Mouse (Mus musculus) ovary, postnatal 36 days (tissue): ENCODE results near the gene Hipk3.

Experiments used
- DNase-seq: peaks from one replicate; pipeline ENCODE4 v3.0.0; 2022; ENCODE audit warnings: low spot score, mixed read lengths

Gene Hipk3

DNA sequence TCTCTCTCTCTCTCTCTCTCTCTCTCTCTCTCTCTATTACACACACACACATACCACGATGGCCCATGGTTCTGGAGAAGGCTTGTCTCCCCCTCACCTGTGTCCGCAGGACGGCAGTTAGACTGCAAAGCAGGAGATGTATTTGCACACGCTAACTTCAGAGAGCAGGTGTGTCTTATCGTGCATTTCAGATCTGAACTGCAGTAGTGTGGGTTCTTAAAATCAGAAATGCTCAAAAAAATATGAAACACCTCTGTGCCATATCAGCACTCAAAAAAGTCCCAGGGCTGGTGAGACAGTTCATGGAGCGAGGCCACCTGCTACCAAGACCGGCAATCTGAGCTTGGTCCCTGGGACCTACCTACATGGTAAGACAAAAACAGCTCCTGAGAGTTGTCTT is 82.4 kb downstream of the Hipk3 start:
- DNase-seq: no peak

DNA sequence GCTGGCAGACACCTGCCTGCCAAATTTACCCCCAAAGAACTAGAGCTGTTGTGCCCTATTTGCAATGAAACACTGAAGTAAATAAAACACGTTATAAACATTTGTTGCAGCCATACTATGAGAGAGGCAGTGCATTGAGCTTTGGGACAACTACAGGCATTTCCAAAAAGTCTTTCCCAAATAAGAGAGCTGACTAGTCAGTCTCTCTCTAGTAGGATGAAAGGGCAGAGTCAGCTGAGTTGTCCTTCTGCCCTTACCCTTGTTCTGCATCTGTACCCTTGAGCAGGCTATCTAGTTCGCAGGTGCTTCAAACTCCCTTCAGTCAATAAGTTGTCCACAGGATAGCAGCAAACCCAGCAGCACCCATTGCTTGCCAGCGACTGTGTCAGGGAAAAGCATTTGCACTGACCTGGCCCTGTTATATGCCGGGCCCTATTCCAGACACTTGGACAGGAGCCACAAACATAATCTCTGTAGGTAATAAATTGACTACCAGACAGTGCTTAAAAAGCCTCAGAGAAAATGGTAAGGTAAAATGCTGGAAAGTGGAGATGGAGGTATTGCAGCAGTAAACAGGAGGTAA is 83.2 kb downstream of the Hipk3 start, which contains the start of gene D430041D05Rik:
D430041D05Rik (minus strand) TSS at position 51 of the 583 bp plus-strand sequence.
- DNase-seq: no peak

DNA sequence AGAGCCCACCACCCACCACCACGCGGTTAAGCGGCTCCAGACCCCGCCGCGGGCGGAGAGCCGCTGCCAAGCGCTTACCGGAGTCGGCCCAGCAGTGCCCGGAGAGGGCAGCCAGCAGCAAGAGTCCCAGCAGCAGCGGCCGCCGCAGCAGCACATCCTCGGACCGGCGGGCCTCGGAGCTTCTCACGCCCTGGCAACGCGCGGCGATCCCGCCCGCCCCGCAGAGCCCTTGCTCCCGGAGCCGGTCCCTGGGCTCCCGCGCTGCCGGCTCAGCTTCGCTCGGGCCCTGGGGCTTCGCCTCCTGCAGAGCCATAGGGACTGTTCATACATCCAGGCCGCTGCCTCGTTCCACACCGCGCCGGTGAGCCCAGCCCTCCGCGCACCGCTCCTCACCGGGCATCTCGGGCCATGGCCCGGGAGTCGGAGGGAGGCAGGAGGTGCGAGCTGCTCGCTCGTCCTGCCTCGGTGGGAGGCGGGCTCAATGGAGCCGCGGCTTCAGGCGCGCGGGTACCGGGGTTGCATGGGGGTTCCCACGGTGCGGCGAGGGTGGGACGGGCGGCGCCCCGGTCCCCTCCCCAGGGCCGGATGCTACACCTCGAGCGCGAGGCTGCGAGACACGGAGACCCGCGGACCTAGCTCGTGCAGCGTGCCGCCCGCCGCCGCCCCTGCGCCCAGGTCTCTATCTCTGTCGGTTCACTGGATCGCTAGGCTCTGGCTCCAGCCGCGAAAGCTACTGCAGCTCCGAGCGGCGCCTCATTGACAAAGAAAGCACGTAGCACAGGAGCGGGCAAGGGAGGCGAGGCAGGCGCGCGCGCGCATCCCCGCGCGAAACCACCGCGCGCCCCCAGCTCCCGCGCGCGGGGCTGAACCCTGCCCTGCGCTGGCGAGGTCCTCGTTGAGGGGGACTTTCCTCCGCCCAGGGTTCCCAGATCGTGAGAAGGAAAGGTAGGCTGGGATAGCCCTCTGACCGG is 84.1 kb downstream of the Hipk3 start:
- DNase-seq: peak; percentile 48

DNA sequence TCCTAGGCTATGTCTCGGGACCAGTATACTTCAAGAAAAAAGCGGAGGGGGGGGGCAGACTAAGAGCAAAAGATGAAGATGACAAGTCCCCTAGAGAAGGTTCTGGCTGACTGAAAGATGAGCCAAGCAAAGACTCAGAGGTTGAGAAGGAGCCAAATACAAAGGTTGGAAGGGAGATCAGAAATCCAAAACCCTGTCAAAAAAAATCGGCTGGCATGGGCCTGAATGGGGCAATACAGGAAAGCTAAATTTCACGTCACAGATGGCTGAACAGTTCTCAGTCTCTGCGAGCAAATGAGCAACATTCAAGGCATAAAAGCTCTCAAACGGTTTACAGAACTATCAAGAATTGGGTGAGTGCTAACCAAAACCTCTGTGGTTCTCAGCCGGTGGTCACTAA is 85.9 kb downstream of the Hipk3 start:
- no peak for DNase-seq

DNA sequence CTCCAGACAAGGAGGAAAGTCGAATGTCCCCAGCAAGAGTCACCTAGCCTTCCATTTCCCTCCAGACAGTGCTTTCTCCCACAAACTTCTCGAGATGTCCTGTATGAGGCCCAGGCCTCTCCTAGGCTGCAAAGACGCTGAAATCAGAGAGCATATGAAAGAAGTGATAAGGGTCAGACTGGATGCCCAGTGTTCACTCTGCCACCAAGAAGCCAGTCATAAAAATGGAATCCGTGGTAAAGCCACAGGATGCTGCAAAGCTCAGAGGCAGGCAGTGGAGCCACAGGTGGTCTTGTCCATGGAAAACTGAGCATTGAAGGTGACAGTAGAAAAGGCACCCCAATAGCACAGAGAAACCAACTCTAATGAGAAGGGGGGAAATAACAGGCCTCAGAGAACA is 86.3 kb downstream of the Hipk3 start:
- DNase-seq: no peak

DNA sequence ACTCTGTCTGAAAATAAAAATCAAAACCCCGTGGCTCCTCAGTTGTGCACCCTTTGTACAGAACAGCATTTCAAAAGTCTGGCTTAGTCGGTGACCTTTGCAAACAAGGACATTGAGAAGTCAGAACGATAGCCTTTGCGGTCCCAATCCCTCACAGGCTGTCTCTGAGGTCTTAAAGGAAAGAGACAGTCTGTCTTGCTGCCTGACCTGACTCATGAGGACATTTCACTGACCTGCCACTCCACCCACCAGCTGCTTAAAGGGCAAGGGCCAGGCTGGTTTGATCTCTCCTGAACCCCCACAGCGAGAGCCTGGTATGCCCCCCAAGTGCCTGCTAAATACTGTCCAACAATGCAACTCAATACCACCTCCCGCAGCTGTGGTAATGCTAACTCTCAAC is 90.2 kb downstream of the Hipk3 start:
- no peak for DNase-seq

DNA sequence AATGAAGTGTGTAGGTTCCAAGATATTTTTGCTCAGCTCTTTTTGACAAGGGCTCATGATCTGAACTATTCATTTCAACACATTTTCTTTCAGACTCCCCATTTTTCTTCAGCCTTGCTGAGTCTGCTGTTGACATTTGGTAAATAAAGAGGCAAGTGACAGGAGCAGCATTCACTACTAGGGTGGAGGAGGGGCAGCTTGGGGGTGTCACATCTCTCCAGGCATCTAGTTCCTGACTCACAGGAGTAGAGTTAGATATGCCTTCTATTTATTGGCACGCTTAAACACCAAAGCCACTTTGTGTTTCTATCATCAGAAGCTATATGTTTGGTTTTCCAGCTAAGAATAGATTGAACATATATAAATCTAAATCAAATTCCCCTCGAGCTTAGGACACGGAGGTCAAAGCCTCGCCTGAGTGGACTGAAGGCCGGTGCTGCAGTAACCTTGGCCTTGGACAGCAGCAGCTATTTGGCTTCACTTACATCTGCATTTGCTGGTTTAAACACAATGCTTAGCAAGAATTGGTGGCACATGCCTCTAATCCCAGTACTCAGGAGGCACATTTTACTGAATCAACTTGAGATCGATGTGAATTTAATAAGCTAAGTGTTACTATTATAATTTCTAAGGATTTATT is 95.5 kb downstream of the Hipk3 start:
- DNase-seq: no peak

DNA sequence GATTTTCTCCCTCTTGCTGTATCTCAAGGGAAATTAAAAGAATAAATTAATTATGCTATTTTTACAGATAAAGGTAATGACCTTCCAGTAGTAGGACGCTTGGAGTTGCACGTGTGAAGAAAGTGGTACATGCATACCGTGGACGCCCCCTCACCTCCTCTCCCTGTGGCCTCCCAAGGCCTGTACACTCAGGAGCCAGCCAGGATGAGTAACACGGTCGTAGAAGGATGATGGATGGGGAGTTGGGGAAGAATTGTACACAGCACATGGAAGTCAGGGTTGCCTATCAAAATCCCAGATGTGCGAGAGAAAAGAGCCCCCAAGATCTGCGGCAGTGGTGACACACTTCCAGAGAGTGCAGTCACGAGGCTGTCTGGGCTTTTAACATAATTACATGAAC is 98.3 kb downstream of the Hipk3 start:
- DNase-seq: no peak

DNA sequence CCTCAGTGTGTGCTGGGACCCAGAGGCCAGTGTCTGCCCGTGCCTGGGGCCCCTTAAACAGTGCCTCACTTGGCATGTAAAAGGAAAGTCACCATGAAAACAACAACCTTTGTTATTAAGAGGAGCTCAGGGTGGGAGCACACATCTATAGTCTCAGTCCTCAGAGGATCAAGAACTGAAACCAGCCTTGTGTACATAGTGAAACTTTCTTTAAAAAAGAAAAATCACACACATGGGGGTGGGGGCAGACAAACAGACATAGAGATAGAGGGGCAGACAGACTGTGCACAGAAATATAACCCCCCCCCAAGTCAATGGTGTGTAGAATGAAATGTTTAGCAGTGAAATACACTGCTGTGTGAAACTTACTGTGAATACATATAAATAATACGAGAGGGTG is 99.5 kb downstream of the Hipk3 start:
- no peak for DNase-seq

DNA sequence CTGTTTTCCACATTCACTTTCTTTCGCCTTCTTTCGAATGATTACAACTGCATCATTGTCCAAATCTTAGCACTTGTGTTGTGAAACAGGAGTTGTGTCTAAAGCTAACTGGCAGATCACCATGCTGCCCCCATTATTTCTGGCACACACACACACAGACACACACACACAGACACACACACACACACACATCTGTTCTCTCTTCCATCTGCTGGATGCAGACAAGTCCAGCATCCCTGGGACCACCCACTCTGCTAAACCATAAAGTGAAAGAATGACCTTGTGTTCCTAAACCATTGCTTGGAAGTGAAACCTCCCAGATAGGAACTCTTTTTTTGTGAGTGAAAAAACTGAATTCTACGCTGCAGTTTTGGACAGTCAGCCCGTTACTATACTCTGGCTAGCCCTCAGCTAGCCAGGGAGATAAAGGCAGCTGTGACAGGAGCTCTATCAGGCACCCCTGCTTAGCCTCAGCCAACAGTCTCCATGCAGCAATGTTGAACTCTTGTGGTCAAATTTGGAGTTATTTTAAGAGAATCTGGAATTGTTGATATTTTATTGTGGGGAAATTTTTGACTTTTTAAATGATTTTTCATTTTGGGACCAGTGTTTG is 101.4 kb downstream of the Hipk3 start:
- DNase-seq: no peak

DNA sequence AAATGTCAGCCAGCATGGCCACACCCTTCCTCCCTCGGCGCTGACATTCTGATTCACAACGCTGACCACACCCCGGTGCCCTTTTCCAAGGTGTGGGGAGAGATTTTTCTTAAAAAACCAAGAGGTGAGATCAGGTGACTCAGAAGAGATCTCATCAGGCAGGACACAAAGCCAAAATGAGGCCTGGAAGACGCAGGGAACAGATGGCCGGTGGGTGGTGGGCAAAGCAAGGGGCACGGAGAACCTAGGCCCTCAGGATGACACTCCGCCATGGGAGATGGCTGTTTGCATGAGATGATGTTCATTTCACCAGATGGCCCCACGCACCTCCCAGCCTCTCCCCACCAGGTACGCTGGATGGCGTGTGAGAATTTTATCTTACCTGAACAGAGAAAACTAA is 105.0 kb downstream of the Hipk3 start:
- no peak for DNase-seq

DNA sequence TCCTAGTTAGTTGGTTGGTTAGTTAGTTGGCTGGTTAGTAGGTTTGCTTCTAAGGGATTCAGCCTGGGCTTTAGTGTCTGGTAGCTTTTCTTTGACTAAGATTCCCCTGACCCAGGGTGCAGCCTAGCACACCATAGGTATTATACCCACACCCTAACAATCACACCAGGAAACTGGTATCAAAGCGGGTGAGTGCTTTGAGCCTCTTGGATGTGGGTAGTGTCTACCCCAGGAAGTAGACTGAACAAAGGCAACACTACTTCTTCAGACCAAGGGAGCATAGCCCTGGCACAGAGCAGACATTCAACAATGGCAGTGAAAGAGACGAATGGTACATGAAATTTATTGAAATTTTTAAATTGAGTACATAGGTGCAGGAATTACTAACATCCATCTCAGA is 108.3 kb downstream of the Hipk3 start:
- DNase-seq: no peak

DNA sequence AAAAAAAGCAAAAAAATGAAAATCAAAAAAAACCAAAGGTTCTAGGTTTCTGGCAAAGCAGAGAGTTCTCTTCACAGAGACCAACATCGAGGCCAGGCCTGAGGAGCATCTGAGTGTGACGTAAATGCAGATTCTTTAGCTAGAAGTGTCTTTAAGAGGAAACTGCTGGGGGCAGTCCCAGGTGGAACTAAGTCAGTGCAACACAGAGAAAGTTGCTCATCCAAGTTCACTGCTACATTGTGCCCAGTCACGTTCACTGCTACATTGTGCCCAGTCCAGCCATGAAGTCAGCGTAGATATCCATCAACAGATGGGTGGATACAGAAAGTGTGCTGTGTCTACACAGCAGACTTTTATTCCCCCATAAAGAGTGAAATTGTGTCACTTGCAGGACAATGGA is 110.7 kb downstream of the Hipk3 start:
- no peak for DNase-seq

DNA sequence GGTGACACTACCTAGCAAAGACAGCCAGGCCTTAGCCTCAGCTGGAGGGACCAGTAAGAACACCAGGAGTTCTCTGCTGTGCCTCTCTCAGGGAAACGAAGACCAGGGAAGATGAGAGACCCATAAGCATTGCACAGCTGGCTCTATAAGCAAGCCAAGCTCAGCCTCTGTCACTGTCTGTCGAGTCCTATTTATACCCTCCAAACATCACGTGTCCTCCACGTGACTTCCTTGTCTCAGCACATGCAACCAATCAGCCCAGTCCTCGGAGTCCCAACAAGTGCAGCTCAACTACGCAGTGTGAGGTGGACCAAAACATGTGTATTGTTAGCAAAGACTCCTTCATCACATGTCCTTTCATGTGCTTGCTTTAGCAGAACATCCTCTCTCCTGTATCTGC is 111.4 kb downstream of the Hipk3 start:
- no peak for DNase-seq

DNA sequence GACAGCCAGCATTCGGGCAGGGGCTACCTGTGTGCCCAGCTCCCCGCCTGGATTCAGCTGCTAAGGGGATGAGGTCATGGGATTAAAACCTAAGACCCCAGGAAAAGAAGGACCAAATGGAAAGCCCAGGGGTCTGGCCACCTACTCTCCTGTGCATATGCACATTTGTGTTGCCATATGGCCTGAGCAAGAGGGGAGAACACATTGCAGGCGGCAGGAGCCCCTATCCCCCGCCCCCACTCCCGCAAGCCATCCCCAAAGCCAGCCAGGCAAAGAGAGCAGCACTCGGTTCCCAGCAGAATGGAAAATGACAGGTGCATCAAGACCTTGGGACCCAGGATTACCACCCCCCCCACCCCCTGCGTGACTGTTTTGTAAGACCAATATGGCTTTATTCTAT is 114.9 kb downstream of the Hipk3 start:
- DNase-seq: no peak

DNA sequence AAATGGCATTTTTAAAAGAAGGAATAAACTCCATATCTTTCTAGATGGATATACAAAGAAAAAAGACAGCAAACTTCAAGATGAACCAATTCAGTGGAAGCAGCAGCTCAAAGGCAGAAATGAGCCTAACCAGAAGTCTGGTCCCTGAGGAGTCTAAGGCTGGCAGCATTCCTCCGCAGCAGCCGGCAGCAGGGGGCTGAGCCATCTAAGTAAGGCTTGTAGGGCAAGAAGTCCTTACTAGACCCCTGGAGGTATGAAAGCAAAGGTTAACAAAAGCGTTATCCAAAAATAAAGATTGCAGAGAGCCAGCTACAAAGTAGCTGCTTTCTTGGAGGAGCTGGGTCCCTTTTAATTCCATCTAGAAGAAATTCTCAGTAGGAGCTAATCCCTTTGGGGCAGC is 115.5 kb downstream of the Hipk3 start:
- no peak for DNase-seq

DNA sequence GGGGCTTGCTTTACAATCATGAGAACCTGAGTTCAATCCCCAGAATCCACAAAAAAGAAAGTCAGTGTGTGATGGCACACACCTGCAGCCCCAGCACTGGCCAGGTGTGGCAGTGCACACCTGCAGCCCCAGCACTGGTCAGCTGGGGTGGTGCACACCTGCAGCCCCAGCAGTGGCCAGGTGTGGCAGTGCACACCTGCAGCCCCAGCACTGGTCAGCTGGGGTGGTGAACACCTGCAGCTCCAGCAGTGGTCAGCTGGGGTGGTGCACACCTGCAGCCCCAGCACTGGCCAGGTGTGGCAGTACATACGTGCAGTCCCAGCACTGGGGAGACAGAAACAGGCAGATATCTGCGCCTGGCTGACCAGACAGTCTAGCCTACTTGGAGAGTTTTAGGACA is 116.3 kb downstream of the Hipk3 start:
- no peak for DNase-seq
